Mouse (Mus musculus) embryonic facial prominence, embryonic 14.5 days (tissue): ENCODE data around the gene Plekha6. TPM values are rescaled to one million over a fixed set of nuclear protein-coding genes. Genes with fewer than 3 reads are reported as not detected.

Experiments
- ATAC-seq: fragments of 200-750 bp; cut with Nextera tagmentation; 2 replicates; pipeline ENCODE4 v1.8.0; 2017; ENCODE audit warnings: low read depth, moderate number of reproducible peaks, moderate TSS enrichment
- DNase-seq: peaks from one replicate; pipeline ENCODE4 v3.0.0-alpha.2; 2015; ENCODE audit warnings: low spot score
- H3K27ac ChIP-seq: fragments of 300-500 bp; sonication (generic); replicated peaks from 2 replicates; pipeline ENCODE4 v1.5.1; 2014; ENCODE audit warnings: low read depth, mild to moderate bottlenecking, low read length, moderate library complexity
- H3K27me3 ChIP-seq: fragments of 300-500 bp; sonication (generic); replicated peaks from 2 replicates; pipeline ENCODE4 v1.6.1; 2014; ENCODE audit warnings: low read length; ENCODE audit not compliant: control insufficient read depth, insufficient read depth
- H3K36me3 ChIP-seq: fragments of 300-500 bp; sonication (generic); 2 replicates; pipeline ENCODE4 v1.6.1; 2014; ENCODE audit warnings: low read length, mixed read lengths; ENCODE audit not compliant: control insufficient read depth, insufficient read depth
- H3K4me1 ChIP-seq: fragments of 300-500 bp; sonication (generic); 2 replicates; pipeline ENCODE4 v1.6.1; 2014; ENCODE audit warnings: antibody characterized with exemption, low read length; ENCODE audit not compliant: control insufficient read depth, insufficient read depth
- H3K4me2 ChIP-seq: fragments of 300-500 bp; sonication (generic); 2 replicates; pipeline ENCODE4 v1.6.1; 2014; ENCODE audit warnings: low read depth, mild to moderate bottlenecking, low read length, moderate library complexity, mixed read lengths
- H3K4me3 ChIP-seq: fragments of 300-500 bp; sonication (generic); 2 replicates; pipeline ENCODE4 v1.5.1; 2014; ENCODE audit warnings: low read depth, mild to moderate bottlenecking, low read length
- H3K9ac ChIP-seq: fragments of 300-500 bp; sonication (generic); 2 replicates; pipeline ENCODE4 v1.6.1; 2014; ENCODE audit warnings: low read depth, mild to moderate bottlenecking, low read length, moderate library complexity, mixed read lengths
- H3K9me3 ChIP-seq: fragments of 300-500 bp; sonication (generic); 2 replicates; pipeline ENCODE4 v1.6.1; 2016; ENCODE audit warnings: low read length; ENCODE audit not compliant: control insufficient read depth
- WGBS: fragments of 180-500 bp; shearing (Covaris S2); extraction: QIAGEN DNeasy Blood & Tissue Kit; methylation state at CpG from one replicate; pipeline ENCODE4 v1.1.7; 2014; 5-methylcytosine and 5-hydroxymethylcytosine counted together
- polyA plus RNA-seq: library from polyadenylated mRNA; unstranded; fragments of >200 nt; fragmentation: Nextera tagmentation; extraction: Ambion mirVana; gene quantifications from 2 replicates; pipeline ENCODE4 v1.2.1, GENCODE M21; 2014

Gene Plekha6
- polyA plus RNA-seq, 1 experiment from 2014 or later: 6.3 TPM

DNA sequence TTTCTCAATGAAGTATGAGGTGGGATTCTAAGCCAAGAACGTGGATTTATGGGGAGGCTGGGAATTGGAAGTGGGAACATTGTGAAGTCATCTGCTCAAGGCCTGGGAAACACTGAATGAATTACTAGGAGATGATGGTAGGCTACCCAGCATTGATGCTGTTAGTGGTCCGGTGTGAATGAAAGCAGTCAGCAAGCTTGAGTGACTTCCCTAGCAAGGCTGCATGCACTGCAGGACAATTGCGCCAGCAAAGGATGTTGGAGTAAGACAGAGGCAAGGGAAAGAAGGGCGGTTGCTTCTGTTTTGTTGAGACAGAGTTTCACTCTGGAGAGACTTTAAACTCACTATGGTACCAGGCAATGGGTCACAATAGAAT, 37.7 kb upstream of the Plekha6 start:
- no peak for ATAC-seq

DNA sequence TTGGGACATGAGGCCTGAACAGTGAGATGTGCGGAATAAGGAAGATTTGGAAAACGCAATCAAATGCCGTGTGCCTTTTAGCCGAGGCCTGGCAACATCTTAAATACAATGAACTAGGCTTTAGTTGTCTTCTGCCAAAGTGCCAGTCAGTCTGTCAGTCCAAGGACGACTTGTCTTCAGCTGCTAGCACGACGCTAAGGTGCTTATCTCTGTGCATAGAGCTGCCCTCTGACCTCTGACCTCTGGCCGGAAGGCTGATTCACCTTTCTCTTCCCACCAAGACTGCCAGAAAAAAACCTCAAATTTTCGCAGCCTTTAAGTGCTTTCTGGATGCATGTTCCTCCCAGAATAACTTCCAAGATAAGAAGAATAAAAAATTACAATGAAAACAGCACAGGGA, 36.7 kb upstream of the Plekha6 start:
- H3K27me3 ChIP-seq: no peaks in the 10 kb centered on the region
- H3K9me3 ChIP-seq: no peaks in the 10 kb centered on the region
- no peak overlapping the region for H3K9ac ChIP-seq
- DNase-seq: no peak
- 58% methylated on average over 9 of the region's 9 CpGs for WGBS
- H3K4me2 ChIP-seq: no peak overlapping the region
- H3K27ac ChIP-seq: no peak overlapping the region
- ATAC-seq: no peak
- no peaks in the 10 kb centered on the region for H3K36me3 ChIP-seq
- H3K4me3 ChIP-seq: no peak overlapping the region
- peaks cover 6% of the 10 kb centered on the region for H3K4me1 ChIP-seq

More for the DNA sequence above, 37.7 kb upstream of the Plekha6 start:
- Histone ChIP-seq H3K27me3 (no peaks in the 10 kb centered on the region), H3K36me3 (no peaks in the 10 kb centered on the region), H3K4me3 (no peak overlapping the region), H3K9ac (no peak overlapping the region), H3K4me2 (no peak overlapping the region), H3K4me1 (peaks cover 6% of the 10 kb centered on the region), H3K9me3 (no peaks in the 10 kb centered on the region), H3K27ac (no peak overlapping the region)
- no peak for DNase-seq
- WGBS: 68% methylated on average over 4 of the region's 4 CpGs

DNA sequence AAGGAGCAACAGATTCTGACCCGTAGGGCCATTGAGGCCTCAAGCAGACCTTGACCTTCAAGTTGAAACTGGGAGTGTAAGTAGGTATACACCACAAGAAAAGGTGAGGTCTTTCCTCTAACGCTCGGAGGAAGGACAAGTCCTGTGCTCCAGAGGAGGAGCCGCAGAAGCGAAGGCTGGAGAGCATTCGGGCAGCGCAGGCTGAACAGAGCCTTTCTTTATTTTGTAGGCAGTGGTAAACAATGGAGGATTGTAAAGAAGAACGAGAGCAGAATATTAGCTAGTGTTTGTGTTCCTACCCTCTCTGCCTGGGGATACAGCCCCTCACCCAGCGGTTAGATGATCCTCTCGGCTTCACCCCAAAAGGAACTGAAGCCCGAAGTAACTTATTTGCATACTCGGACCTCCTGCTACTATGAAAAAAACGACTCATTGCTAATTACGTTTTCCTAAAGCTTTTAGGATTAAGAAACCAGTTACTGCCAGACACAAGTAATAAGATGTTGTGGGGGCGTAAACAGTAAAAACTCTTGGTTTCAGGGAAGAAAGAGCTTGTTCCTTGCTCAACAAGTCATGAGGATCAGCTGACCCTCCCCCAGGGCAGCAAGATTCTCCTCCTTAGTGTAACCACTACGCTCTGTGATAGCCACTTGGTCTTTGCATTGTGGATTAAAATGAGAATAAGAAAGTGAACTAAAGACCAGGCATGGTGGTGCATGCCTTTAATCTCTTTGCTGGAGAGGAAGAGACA, 34.4 kb upstream of the Plekha6 start:
- DNase-seq: peak; percentile 16
- Histone ChIP-seq H3K27ac (peak overlapping the region; percentile 98), H3K4me2 (peak overlapping the region; percentile 37)

DNA sequence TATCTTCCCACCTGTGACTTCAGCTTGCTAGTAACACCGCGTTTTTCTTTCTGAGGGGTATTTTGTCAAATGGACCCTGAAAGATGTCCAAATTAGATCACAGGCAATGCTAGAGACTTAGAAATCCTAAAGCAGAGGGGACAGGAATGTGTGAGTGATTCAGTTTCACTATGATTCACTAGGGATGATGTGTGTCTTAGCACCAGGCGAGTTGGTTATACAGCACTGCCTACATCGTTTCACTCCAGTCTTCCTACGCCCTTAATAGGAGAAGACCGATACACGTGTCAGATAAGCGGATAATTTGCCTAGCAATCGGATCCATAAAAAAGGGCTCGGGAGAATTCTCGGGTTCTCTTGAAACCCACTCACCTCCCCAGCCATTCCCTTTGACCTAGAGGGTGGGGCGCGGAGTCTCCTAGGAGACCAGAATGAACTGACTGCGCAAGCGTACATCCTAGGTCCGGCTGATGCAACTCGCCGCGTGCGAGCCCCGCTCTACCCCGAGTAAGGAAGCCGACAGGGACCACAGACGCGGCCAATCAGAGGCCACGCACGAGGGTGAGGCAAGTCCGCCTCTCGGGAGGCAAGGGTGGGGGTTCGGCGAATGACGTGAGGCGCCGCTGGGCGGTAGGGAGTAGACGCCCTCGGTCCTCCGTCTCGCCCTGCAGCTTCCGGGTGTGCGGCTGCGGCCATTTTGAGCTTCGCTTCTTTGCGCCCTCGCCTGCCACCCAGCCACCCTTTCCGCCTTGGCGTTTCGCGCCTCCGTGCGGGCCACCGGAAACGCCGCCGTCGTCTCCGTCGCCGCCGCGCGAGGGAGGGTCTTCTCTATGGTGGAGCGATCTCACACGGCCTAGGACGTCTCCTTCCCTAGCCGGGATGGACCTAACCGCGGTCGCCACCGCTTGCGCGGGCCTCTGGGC, 33.1 kb upstream of the Plekha6 start, which contains the start of gene Ppp1r15b:
TSS of gene Ppp1r15b (plus strand) at position 506 of the 923 bp plus-strand sequence.
- Histone ChIP-seq H3K9ac (peak within 1 kb of the TSS; percentile 94), H3K27me3 (no peaks in the 10 kb centered on the region), H3K27ac (peak within 1 kb of the TSS; percentile 98), H3K9me3 (no peaks in the 10 kb centered on the region), H3K4me1 (peaks cover 29% of the 10 kb centered on the region), H3K36me3 (peaks cover 19% of the 10 kb centered on the region; the same call in 1 of the 2 replicates), H3K4me2 (peak within 1 kb of the TSS; percentile 82), H3K4me3 (peak within 1 kb of the TSS; percentile 99)
- under 1% methylated on average over 45 of the region's 72 CpGs for WGBS
- DNase-seq (peak; percentile 100), ATAC-seq (peak; percentile 99)

More for the DNA sequence above, 34.4 kb upstream of the Plekha6 start:
- peaks cover 17% of the 10 kb centered on the region for H3K4me1 ChIP-seq
- no peak overlapping the region for H3K4me3 ChIP-seq
- ATAC-seq: no peak
- H3K9me3 ChIP-seq: no peaks in the 10 kb centered on the region
- H3K27me3 ChIP-seq: no peaks in the 10 kb centered on the region
- WGBS: 29% methylated on average over 16 of the region's 16 CpGs
- no peak overlapping the region for H3K9ac ChIP-seq
- H3K36me3 ChIP-seq: peaks cover 10% of the 10 kb centered on the region; the same call in 1 of the 2 replicates

DNA sequence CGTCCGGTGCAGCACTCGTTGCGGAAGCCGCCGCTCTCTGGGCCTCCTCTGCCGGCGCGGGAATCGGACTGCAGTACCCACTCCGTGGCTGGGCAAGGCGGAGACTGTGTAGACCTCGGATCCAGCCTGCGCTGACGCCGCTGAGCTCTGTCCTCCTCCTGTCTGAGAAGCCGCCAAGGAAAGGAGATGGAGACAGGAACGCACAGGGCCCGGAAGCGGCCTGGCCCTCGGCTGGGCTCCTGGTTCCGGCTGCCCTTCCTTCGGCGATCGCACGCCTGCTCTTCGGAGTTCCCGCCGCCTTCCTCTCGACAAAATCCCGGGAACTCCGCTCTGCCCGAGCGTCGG, 32.5 kb upstream of the Plekha6 start:
- ATAC-seq: no peak
- Histone ChIP-seq H3K9me3 (no peaks in the 10 kb centered on the region), H3K4me2 (peak overlapping the region; percentile 82), H3K36me3 (peaks cover 25% of the 10 kb centered on the region), H3K9ac (peak overlapping the region; percentile 94), H3K4me3 (peak overlapping the region; percentile 99), H3K27ac (peak overlapping the region; percentile 98), H3K27me3 (no peaks in the 10 kb centered on the region), H3K4me1 (peaks cover 33% of the 10 kb centered on the region)
- 0% methylated on average over 19 of the region's 35 CpGs for WGBS
- no peak for DNase-seq

DNA sequence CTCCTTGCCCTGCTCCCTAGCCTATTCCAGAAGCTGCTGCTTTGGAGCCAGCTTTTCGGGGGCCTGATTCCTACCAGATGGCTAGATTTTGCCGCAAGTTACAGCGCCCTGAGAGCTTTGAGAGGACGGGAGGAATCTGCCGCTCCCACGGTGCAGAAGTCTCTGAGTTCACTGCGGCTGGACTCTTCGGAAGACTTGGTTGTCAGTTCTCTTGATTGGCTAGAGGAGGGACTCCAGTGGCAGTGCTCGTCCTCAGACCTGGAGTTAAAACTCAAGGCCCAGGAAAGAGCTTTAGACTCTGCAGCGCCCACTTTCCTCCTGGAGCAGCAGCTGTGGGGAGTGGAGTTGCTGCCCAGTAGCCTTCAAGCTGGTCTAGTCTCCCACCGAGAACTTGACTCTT, 32.1 kb upstream of the Plekha6 start:
- WGBS: 0% methylated on average over 11 of the region's 11 CpGs
- peak overlapping the region; percentile 98 for H3K27ac ChIP-seq
- H3K4me1 ChIP-seq: peaks cover 33% of the 10 kb centered on the region
- H3K9ac ChIP-seq: peak overlapping the region; percentile 94
- H3K4me3 ChIP-seq: peak overlapping the region; percentile 99
- H3K9me3 ChIP-seq: no peaks in the 10 kb centered on the region
- no peaks in the 10 kb centered on the region for H3K27me3 ChIP-seq
- peak; percentile 26 for DNase-seq
- H3K36me3 ChIP-seq: peaks cover 29% of the 10 kb centered on the region
- peak overlapping the region; percentile 82 for H3K4me2 ChIP-seq
- ATAC-seq: no peak

DNA sequence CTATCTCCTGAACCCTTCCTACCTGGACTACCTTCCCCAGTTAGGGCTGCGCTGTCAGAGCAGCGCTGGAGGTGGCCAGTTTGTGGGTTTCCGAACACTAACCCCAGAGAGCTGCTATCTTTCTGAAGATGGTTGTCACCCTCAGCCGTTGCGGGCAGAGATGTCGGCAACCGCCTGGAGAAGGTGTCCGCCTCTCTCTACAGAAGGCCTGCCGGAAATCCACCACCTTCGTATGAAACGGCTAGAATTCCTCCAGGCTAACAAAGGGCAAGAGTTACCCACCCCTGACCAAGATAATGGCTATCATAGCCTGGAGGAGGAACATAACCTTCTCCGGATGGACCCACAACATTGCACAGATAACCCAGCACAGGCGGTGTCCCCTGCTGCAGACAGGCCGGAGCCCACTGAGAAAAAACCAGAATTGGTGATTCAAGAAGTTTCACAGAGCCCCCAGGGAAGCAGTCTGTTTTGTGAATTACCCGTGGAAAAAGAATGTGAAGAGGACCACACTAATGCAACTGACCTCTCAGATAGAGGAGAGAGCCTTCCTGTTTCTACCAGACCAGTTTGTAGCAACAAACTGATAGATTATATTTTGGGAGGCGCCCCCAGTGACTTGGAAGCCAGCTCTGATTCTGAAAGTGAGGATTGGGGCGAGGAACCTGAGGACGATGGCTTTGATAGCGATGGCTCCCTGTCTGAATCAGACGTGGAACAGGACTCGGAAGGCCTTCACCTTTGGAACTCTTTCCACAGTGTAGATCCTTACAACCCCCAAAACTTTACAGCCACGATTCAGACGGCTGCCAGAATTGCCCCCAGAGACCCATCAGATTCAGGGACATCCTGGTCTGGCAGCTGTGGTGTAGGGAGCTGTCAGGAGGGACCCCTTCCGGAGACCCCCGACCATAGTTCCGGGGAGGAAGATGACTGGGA, 31.4 kb upstream of the Plekha6 start:
- Histone ChIP-seq H3K9me3 (no peaks in the 10 kb centered on the region), H3K4me3 (peak overlapping the region; percentile 99), H3K27me3 (no peaks in the 10 kb centered on the region), H3K27ac (peak overlapping the region; percentile 98), H3K4me1 (peaks cover 33% of the 10 kb centered on the region), H3K36me3 (peaks cover 36% of the 10 kb centered on the region), H3K9ac (peak overlapping the region; percentile 94), H3K4me2 (peak overlapping the region; percentile 82)
- no peak for ATAC-seq
- DNase-seq: no peak
- 8% methylated on average over 26 of the region's 26 CpGs for WGBS

DNA sequence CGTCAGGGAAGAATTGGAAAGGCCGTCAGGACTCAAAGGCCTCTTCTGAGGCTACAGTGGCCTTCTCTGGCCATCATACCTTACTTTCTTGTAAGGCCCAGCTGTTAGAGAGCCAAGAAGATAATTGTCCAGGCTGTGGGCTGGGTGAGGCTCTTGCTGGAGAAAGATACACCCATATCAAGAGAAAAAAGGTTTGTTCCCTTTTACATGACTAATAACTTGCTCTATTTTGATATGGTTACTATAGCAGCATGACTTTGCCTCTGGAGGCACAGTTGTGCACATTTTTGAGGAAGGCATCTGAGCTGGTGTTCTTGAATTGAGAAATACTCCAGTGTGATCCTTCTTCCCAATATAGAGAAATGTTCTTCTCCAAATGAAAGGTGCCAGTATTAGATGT, 30.6 kb upstream of the Plekha6 start:
- ATAC-seq (no peak), DNase-seq (no peak)
- H3K36me3 ChIP-seq: peaks cover 44% of the 10 kb centered on the region
- H3K4me3 ChIP-seq: peak overlapping the region; percentile 99
- peak overlapping the region; percentile 94 for H3K9ac ChIP-seq
- H3K4me2 ChIP-seq: peak overlapping the region; percentile 82
- no peaks in the 10 kb centered on the region for H3K9me3 ChIP-seq
- H3K4me1 ChIP-seq: peaks cover 33% of the 10 kb centered on the region
- no peaks in the 10 kb centered on the region for H3K27me3 ChIP-seq
- WGBS: 14% methylated on average over 2 of the region's 2 CpGs
- H3K27ac ChIP-seq: no peak overlapping the region; the same call in 1 of the 2 replicates
